Mouse (Mus musculus): ENCODE measurements around the gene Pank4. TPM values are rescaled to one million over a fixed set of nuclear protein-coding genes. Genes with fewer than 3 reads are reported as not detected.

Gene Pank4
- polyA plus RNA-seq, 2 experiments: 19.5 to 32.5 TPM

GRCm38 (mm10) chr4:155011312-155012025 is 47.5 kb downstream of the Pank4 start:
- WGBS (ENCODE audit: insufficient replicate concordance): 54% methylated on average over 8 of the region's 8 CpGs
- H3K27me3 ChIP-seq (ENCODE audit: control insufficient read depth, insufficient read depth, low read length): no peaks in the 10 kb centered on the region
- no peak overlapping the region for H3K9ac ChIP-seq (replicated peaks)
- no peak overlapping the region for H3K4me3 ChIP-seq (ENCODE audit: insufficient read depth in 1 of 2, low read depth in 2 of 2, low read length in 2 of 2)
- no peak overlapping the region for H3K4me2 ChIP-seq (ENCODE audit: low read depth)
- H3K36me3 ChIP-seq (replicated peaks; ENCODE audit: control insufficient read depth, insufficient read depth, low read depth): no peaks in the 10 kb centered on the region
- TF ChIP-seq CTCF (IDR thresholded peaks at IDR 0.05; ENCODE audit: low read depth) (no peak), EP300 (IDR thresholded peaks at IDR 0.05; ENCODE audit: low read depth) (no peak)
- H3K27ac ChIP-seq: no peak overlapping the region
- DNase-seq (ENCODE audit: low read depth in 3 of 3, low spot score in 3 of 3) (no peak), ATAC-seq (ENCODE audit: insufficient read depth) (no peak)
- H3K9me3 ChIP-seq (ENCODE audit: control insufficient read depth, low read length): no peaks in the 10 kb centered on the region
- no peaks in the 10 kb centered on the region for H3K4me1 ChIP-seq (replicated peaks; ENCODE audit: control insufficient read depth in 2 of 2, insufficient read depth in 2 of 2, low read length in 1 of 2)

- no peaks in the 10 kb centered on the region for H3K4me1 ChIP-seq (replicated peaks; ENCODE audit: control insufficient read depth in 2 of 2, insufficient read depth in 2 of 2, low read length in 1 of 2)
- no peak overlapping the region for H3K27ac ChIP-seq
- H3K36me3 ChIP-seq (replicated peaks; ENCODE audit: control insufficient read depth, insufficient read depth, low read depth): no peaks in the 10 kb centered on the region
- ATAC-seq (ENCODE audit: insufficient read depth): no peak
- no peaks in the 10 kb centered on the region for H3K27me3 ChIP-seq (ENCODE audit: control insufficient read depth, insufficient read depth, low read length)
- DNase-seq (ENCODE audit: low read depth in 3 of 3, low spot score in 3 of 3): no peak
- no peak overlapping the region for H3K4me2 ChIP-seq (ENCODE audit: low read depth)
- H3K4me3 ChIP-seq (ENCODE audit: insufficient read depth in 1 of 2, low read depth in 2 of 2, low read length in 2 of 2): no peak overlapping the region
- TF ChIP-seq CTCF (IDR thresholded peaks at IDR 0.05; ENCODE audit: low read depth) (no peak), EP300 (IDR thresholded peaks at IDR 0.05; ENCODE audit: low read depth) (no peak)
- no peaks in the 10 kb centered on the region for H3K9me3 ChIP-seq (ENCODE audit: control insufficient read depth, low read length)
- WGBS (ENCODE audit: insufficient replicate concordance): 34% methylated on average over 2 of the region's 2 CpGs
- H3K9ac ChIP-seq (replicated peaks): no peak overlapping the region
These were observed 48.2 kb downstream of the Pank4 start for GRCm38 (mm10) chr4:155012115-155012514.

- Histone ChIP-seq H3K9ac (replicated peaks) (no peak overlapping the region), H3K4me1 (replicated peaks; ENCODE audit: control insufficient read depth in 2 of 2, insufficient read depth in 2 of 2, low read length in 1 of 2) (no peaks in the 10 kb centered on the region), H3K9me3 (ENCODE audit: control insufficient read depth, low read length) (no peaks in the 10 kb centered on the region), H3K27ac (no peak overlapping the region), H3K4me3 (ENCODE audit: insufficient read depth in 1 of 2, low read depth in 2 of 2, low read length in 2 of 2) (no peak overlapping the region), H3K36me3 (replicated peaks; ENCODE audit: control insufficient read depth, insufficient read depth, low read depth) (no peaks in the 10 kb centered on the region), H3K27me3 (ENCODE audit: control insufficient read depth, insufficient read depth, low read length) (no peaks in the 10 kb centered on the region), H3K4me2 (ENCODE audit: low read depth) (no peak overlapping the region)
- no peak for ATAC-seq (ENCODE audit: insufficient read depth)
- no peak for TF ChIP-seq EP300 (IDR thresholded peaks at IDR 0.05; ENCODE audit: low read depth)
- peak; percentile 91 for TF ChIP-seq CTCF (IDR thresholded peaks at IDR 0.05; ENCODE audit: low read depth)
- 5% methylated on average over 4 of the region's 4 CpGs for WGBS (ENCODE audit: insufficient replicate concordance)
- peak; percentile 13 to 31 (median 22) for DNase-seq (ENCODE audit: low read depth in 3 of 3, low spot score in 3 of 3)
These were observed 48.9 kb downstream of the Pank4 start for GRCm38 (mm10) chr4:155012788-155013187.

- Histone ChIP-seq H3K9me3 (ENCODE audit: control insufficient read depth, low read length) (no peaks in the 10 kb centered on the region), H3K27me3 (ENCODE audit: control insufficient read depth, insufficient read depth, low read length) (no peaks in the 10 kb centered on the region), H3K27ac (no peak overlapping the region), H3K9ac (replicated peaks) (no peak overlapping the region), H3K4me2 (ENCODE audit: low read depth) (no peak overlapping the region), H3K4me3 (ENCODE audit: insufficient read depth in 1 of 2, low read depth in 2 of 2, low read length in 2 of 2) (no peak overlapping the region), H3K36me3 (replicated peaks; ENCODE audit: control insufficient read depth, insufficient read depth, low read depth) (no peaks in the 10 kb centered on the region), H3K4me1 (replicated peaks; ENCODE audit: control insufficient read depth in 2 of 2, insufficient read depth in 2 of 2, low read length in 1 of 2) (no peaks in the 10 kb centered on the region)
- TF ChIP-seq CTCF (IDR thresholded peaks at IDR 0.05; ENCODE audit: low read depth): no peak
- TF ChIP-seq EP300 (IDR thresholded peaks at IDR 0.05; ENCODE audit: low read depth): no peak
- DNase-seq (ENCODE audit: low read depth in 3 of 3, low spot score in 3 of 3): no peak
- WGBS (ENCODE audit: insufficient replicate concordance): 62% methylated on average over 14 of the region's 14 CpGs
- no peak for ATAC-seq (ENCODE audit: insufficient read depth)
These were observed 50.3 kb downstream of the Pank4 start for GRCm38 (mm10) chr4:155014244-155014643.

- Histone ChIP-seq H3K4me2 (ENCODE audit: low read depth) (no peak overlapping the region), H3K9me3 (ENCODE audit: control insufficient read depth, low read length) (no peaks in the 10 kb centered on the region), H3K4me1 (replicated peaks; ENCODE audit: control insufficient read depth in 2 of 2, insufficient read depth in 2 of 2, low read length in 1 of 2) (no peaks in the 10 kb centered on the region), H3K27ac (no peak overlapping the region), H3K27me3 (ENCODE audit: control insufficient read depth, insufficient read depth, low read length) (no peaks in the 10 kb centered on the region), H3K4me3 (ENCODE audit: insufficient read depth in 1 of 2, low read depth in 2 of 2, low read length in 2 of 2) (no peak overlapping the region), H3K36me3 (replicated peaks; ENCODE audit: control insufficient read depth, insufficient read depth, low read depth) (no peaks in the 10 kb centered on the region), H3K9ac (replicated peaks) (no peak overlapping the region)
- DNase-seq (ENCODE audit: low read depth in 3 of 3, low spot score in 3 of 3) (no peak), ATAC-seq (ENCODE audit: insufficient read depth) (no peak)
- 62% methylated on average over 12 of the region's 12 CpGs for WGBS (ENCODE audit: insufficient replicate concordance)
- TF ChIP-seq EP300 (IDR thresholded peaks at IDR 0.05; ENCODE audit: low read depth) (no peak), CTCF (IDR thresholded peaks at IDR 0.05; ENCODE audit: low read depth) (no peak)
These were observed 50.9 kb downstream of the Pank4 start for GRCm38 (mm10) chr4:155014791-155015190.
